Mouse (Mus musculus) adrenal gland, adult 2 months (tissue): ENCODE data around the gene Phpt1. TPM values are rescaled to one million over a fixed set of nuclear protein-coding genes. Genes with fewer than 3 reads are reported as not detected.

Source experiments
- polyA plus RNA-seq: library from polyadenylated mRNA; depleted of rRNA; stranded (reverse); fragments of >200 nt; gene quantifications from 2 replicates; pipeline ENCODE4 v1.2.3, GENCODE M21; 2012; rRNA removed
- total RNA-seq, 2 experiments: library from RNA; stranded (reverse); gene quantifications; 2 replicates each; pipeline ENCODE4 v1.2.3; 2021

Phpt1 gene
- total and polyA plus RNA-seq, 3 experiments = 53.4 to 54.1 (median 53.5) TPM

Other genes with a start within 250 kb of the Phpt1 start
Only the 30 nearest of the 34 such genes appear.
- 10 to 100 TPM; 15.0 to 22.7 TPM for gene Uap1l1, start 209.5 kb downstream of the Phpt1 start, total RNA-seq
- gene Uap1l1, start 209.5 kb downstream of the Phpt1 start, polyA plus RNA-seq = 28.4 and 41.5 TPM in 2 replicates
- under 1 TPM in 1 of 2 experiments, not detected in 1; 0.23 TPM for gene Sapcd2, start 202.9 kb downstream of the Phpt1 start, total RNA-seq
- 3.9 and 4.4 TPM in 2 replicates for gene Sapcd2, start 202.9 kb downstream of the Phpt1 start, polyA plus RNA-seq
- gene Entpd2, start 179.3 kb downstream of the Phpt1 start, total RNA-seq = 1 to 10 TPM; 3.7 to 7.2 TPM
- gene Entpd2, start 179.3 kb downstream of the Phpt1 start, polyA plus RNA-seq = 21.1 and 24.7 TPM in 2 replicates
- 100 to 1,000 TPM; 128 to 145 TPM for gene Npdc1, start 175.9 kb downstream of the Phpt1 start, total RNA-seq
- 685 and 775 TPM in 2 replicates for gene Npdc1, start 175.9 kb downstream of the Phpt1 start, polyA plus RNA-seq
- under 1 TPM in 1 of 2 experiments, not detected in 1; 0.24 TPM for gene Fut7, start 152.0 kb downstream of the Phpt1 start, total RNA-seq
- 0.10 and 0.40 TPM in 2 replicates for gene Fut7, start 152.0 kb downstream of the Phpt1 start, polyA plus RNA-seq
- 10 to 100 TPM; 32.1 to 42.7 TPM for gene Abca2, start 146.5 kb downstream of the Phpt1 start, total RNA-seq
- 86.8 and 118 TPM in 2 replicates for gene Abca2, start 146.5 kb downstream of the Phpt1 start, polyA plus RNA-seq
- gene Clic3, start 118.4 kb downstream of the Phpt1 start, total RNA-seq = under 1 TPM in 1 of 2 experiments, not detected in 1; 0.66 TPM
- 1.6 and 3.4 TPM in 2 replicates for gene Clic3, start 118.4 kb downstream of the Phpt1 start, polyA plus RNA-seq
- gene Paxx, start 114.1 kb downstream of the Phpt1 start, total RNA-seq = 10 to 100 TPM; 33.3 to 35.2 TPM
- 85.9 and 124 TPM in 2 replicates for gene Paxx, start 114.1 kb downstream of the Phpt1 start, polyA plus RNA-seq
- gene Ptgds, start 105.2 kb downstream of the Phpt1 start, total RNA-seq = 1 to 10 TPM; 2.5 to 2.7 TPM
- 4.9 and 5.6 TPM in 2 replicates for gene Ptgds, start 105.2 kb downstream of the Phpt1 start, polyA plus RNA-seq
- not detected for gene Lcn12, start 81.3 kb downstream of the Phpt1 start, total RNA-seq
- gene Lcn12, start 81.3 kb downstream of the Phpt1 start, polyA plus RNA-seq = not detected in 2 replicates
- 10 to 100 TPM; 83.9 to 89.5 TPM for gene Fbxw5, start 74.5 kb downstream of the Phpt1 start, total RNA-seq
- 34.4 and 64.3 TPM in 2 replicates for gene Fbxw5, start 74.5 kb downstream of the Phpt1 start, polyA plus RNA-seq
- 1 to 10 TPM; 1.5 to 2.0 TPM for gene C8g, start 73.5 kb downstream of the Phpt1 start, total RNA-seq
- gene C8g, start 73.5 kb downstream of the Phpt1 start, polyA plus RNA-seq = 2.7 and 3.0 TPM in 2 replicates
- gene Traf2, start 28.3 kb downstream of the Phpt1 start, total RNA-seq = 10 to 100 TPM; 22.3 to 29.0 TPM
- gene Traf2, start 28.3 kb downstream of the Phpt1 start, polyA plus RNA-seq = 11.1 and 12.7 TPM in 2 replicates
- 100 to 1,000 TPM; 307 to 329 TPM for gene Edf1, start 17.4 kb downstream of the Phpt1 start, total RNA-seq
- 127 and 140 TPM in 2 replicates for gene Edf1, start 17.4 kb downstream of the Phpt1 start, polyA plus RNA-seq
- 1 to 10 TPM; 2.3 to 7.4 TPM for gene Mamdc4, start 379 bp downstream of the Phpt1 start, total RNA-seq
- 4.2 and 8.8 TPM in 2 replicates for gene Mamdc4, start 379 bp downstream of the Phpt1 start, polyA plus RNA-seq
- gene Ajm1, start 6.5 kb upstream of the Phpt1 start, total RNA-seq = 1 to 10 TPM; 1.4 to 2.1 TPM
- 10.5 and 13.5 TPM in 2 replicates for gene Ajm1, start 6.5 kb upstream of the Phpt1 start, polyA plus RNA-seq
- gene Rabl6, start 33.3 kb upstream of the Phpt1 start, total RNA-seq = 10 to 100 TPM; 86.4 to 96.9 TPM
- 139 and 150 TPM in 2 replicates for gene Rabl6, start 33.3 kb upstream of the Phpt1 start, polyA plus RNA-seq
- gene Ccdc183, start 42.5 kb upstream of the Phpt1 start, total RNA-seq = not detected
- gene Ccdc183, start 42.5 kb upstream of the Phpt1 start, polyA plus RNA-seq = not detected in 2 replicates
- 10 to 100 TPM; 23.2 to 35.5 TPM for gene Tmem141, start 46.8 kb upstream of the Phpt1 start, total RNA-seq
- 27.1 and 27.9 TPM in 2 replicates for gene Tmem141, start 46.8 kb upstream of the Phpt1 start, polyA plus RNA-seq
- 10 to 100 TPM in 1 of 2 experiments, 1 to 10 TPM in 1; 4.6 to 10.1 TPM for gene Fcna, start 52.8 kb upstream of the Phpt1 start, total RNA-seq
- gene Fcna, start 52.8 kb upstream of the Phpt1 start, polyA plus RNA-seq = 2.4 and 4.4 TPM in 2 replicates
- gene Lcn8, start 77.9 kb upstream of the Phpt1 start, total RNA-seq = not detected
- not detected in 2 replicates for gene Lcn8, start 77.9 kb upstream of the Phpt1 start, polyA plus RNA-seq
- gene Lcn5, start 82.7 kb upstream of the Phpt1 start, total RNA-seq = not detected
- gene Lcn5, start 82.7 kb upstream of the Phpt1 start, polyA plus RNA-seq = not detected in 2 replicates
- not detected for gene Lcn6, start 101.6 kb upstream of the Phpt1 start, total RNA-seq
- not detected in 2 replicates for gene Lcn6, start 101.6 kb upstream of the Phpt1 start, polyA plus RNA-seq
- gene Lcn10, start 107.5 kb upstream of the Phpt1 start, total RNA-seq = not detected
- not detected in 2 replicates for gene Lcn10, start 107.5 kb upstream of the Phpt1 start, polyA plus RNA-seq
- gene Obp2a, start 124.8 kb upstream of the Phpt1 start, total RNA-seq = 1 to 10 TPM in 1 of 2 experiments, under 1 TPM in 1; 0.41 to 1.8 TPM
- 4.8 and 6.2 TPM in 2 replicates for gene Obp2a, start 124.8 kb upstream of the Phpt1 start, polyA plus RNA-seq
- gene Bmyc, start 131.5 kb upstream of the Phpt1 start, total RNA-seq = 10 to 100 TPM; 36.7 to 46.1 TPM
- 134 and 139 TPM in 2 replicates for gene Bmyc, start 131.5 kb upstream of the Phpt1 start, polyA plus RNA-seq
- gene Obp2b, start 161.8 kb upstream of the Phpt1 start, total RNA-seq = not detected
- not detected in 2 replicates for gene Obp2b, start 161.8 kb upstream of the Phpt1 start, polyA plus RNA-seq
- not detected for gene Lcn3, start 190.3 kb upstream of the Phpt1 start, total RNA-seq
- not detected in 2 replicates for gene Lcn3, start 190.3 kb upstream of the Phpt1 start, polyA plus RNA-seq
- gene Lcn11, start 201.8 kb upstream of the Phpt1 start, total RNA-seq = not detected
- not detected in 2 replicates for gene Lcn11, start 201.8 kb upstream of the Phpt1 start, polyA plus RNA-seq
- gene Gm13539, start 207.0 kb upstream of the Phpt1 start, total RNA-seq = not detected
- gene Gm13539, start 207.0 kb upstream of the Phpt1 start, polyA plus RNA-seq = not detected in 2 replicates